In the genomic region with DNA sequence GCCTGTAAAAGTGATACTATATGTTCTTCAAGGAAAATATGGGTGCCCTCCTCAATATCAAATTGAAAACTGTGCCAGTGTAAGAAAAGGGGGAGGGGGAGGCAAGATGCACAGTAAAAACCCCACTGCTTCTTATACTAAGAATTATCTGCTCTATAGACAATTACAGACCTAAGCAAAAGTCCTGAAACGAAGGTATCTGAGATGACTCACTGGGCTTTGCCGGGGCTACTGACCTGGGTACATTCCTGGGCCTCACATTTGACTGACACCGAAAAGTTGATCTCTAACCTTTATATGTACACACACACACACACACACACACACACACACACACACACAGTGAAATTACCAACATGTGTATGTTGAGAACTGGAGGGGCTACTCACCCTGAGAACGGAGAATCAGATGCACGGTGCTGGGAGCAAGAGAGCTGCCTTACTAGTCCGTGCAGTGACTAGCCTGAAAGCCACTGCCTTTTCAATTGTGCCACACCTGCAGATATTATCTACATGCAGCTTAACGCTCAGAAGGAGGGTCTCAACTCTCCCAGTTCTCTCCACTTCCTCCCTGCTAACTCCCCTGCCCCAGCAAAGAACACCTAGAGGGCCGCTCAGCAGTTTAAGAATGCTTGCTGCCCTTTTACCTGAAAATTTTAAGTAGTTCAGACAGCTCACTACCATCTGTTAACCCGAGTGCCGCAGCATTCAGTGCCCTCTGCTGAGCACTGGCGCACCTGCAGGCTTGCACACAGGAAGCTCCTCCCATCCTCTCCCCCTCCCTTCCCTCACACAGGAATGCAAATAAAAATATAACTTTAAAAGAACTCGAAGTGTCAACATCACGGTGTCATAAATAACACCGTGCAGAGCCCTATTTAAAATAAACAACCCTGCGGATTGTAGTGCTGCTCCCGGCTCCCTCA, we compare ENCODE assay signal across 8 mouse cellular contexts. TPM values are rescaled to one million over a fixed set of nuclear protein-coding genes. Genes with fewer than 3 reads are reported as not detected.
DNase-seq lines count a peak whose midpoint lies in the region; ATAC-seq and TF ChIP-seq lines count a peak whose summit lies in the region.

No protein-coding gene starts in this region.

- peak; percentile 83 to 87 for DNase-seq in gastrocnemius, adult 8-10 months (ENCODE audit: low spot score in 2 of 2)
- peak; percentile 33 for DNase-seq in hindlimb bud, embryonic 11.5 days (ENCODE audit: extremely low spot score, low read depth, low spot score)
- DNase-seq in left cerebral cortex, adult 8-10 months (ENCODE audit: low spot score in 2 of 2) = peak; percentile 29 to 46
- DNase-seq in right cerebral cortex, postnatal 10 days (ENCODE audit: low spot score in 2 of 2) = peak; percentile 85
- DNase-seq in urinary bladder, postnatal 25 days (ENCODE audit: low spot score) = peak; percentile 69

- peak; percentile 44 for ATAC-seq in activated CD4-positive, CD25-positive, alpha-beta regulatory T cell, adult 4 months
- ATAC-seq in megakaryocyte, adult 5-6 weeks (ENCODE audit: poor library complexity, severe bottlenecking) = peak; percentile 62

- peak; percentile 66 for TF ChIP-seq CTCF in cortical plate, adult 2 months (IDR thresholded peaks at IDR 0.05; ENCODE audit: extremely low read depth, insufficient read depth, low read length)

- H3K27ac ChIP-seq in cortical plate, adult 2 months (ENCODE audit: insufficient read depth, low read length) = peak overlapping the region; percentile 65; the same call in 1 of the 2 replicates

- H3K4me3 ChIP-seq in cortical plate, adult 2 months (ENCODE audit: insufficient read depth, low read length) = peak overlapping the region; percentile 41

- no peak for TF ChIP-seq POLR2A in cortical plate, adult 2 months (IDR thresholded peaks at IDR 0.05; ENCODE audit: extremely low read depth, insufficient read depth, low read length)

- no peaks in the 10 kb centered on the region; the same call in 1 of the 2 replicates for H3K4me1 ChIP-seq in cortical plate, adult 2 months (ENCODE audit: control insufficient read depth, insufficient read depth, low read length)

RNA-seq across cellular contexts. Expression of a gene that starts 37.6 kb away (rescaled TPM):
- polyA plus RNA-seq in activated CD4-positive, CD25-positive, alpha-beta regulatory T cell, adult 4 months (2017; shearing (Covaris generic)) = 100 to 1,000 TPM; 233 to 245 TPM
- not detected in 2 replicates for polyA plus RNA-seq in cortical plate, adult 2 months (2012; rRNA removed)
- total RNA-seq in gastrocnemius, adult 8-10 months (2022) = not detected
- not detected for total RNA-seq in left cerebral cortex, adult 8-10 months (2022)
- total RNA-seq in megakaryocyte, adult 5-6 weeks (2015) = 21.3 and 25.9 TPM in 2 replicates
- 20.6 and 22.7 TPM in 2 replicates for total RNA-seq in megakaryocyte, adult 5-6 weeks (2017)

RNA-seq across cellular contexts. Expression of a gene that starts 57.2 kb away (rescaled TPM):
- 10 to 100 TPM; 22.9 to 25.2 TPM for polyA plus RNA-seq in activated CD4-positive, CD25-positive, alpha-beta regulatory T cell, adult 4 months (2017; shearing (Covaris generic))
- 15.6 and 16.0 TPM in 2 replicates for polyA plus RNA-seq in cortical plate, adult 2 months (2012; rRNA removed)
- total RNA-seq in gastrocnemius, adult 8-10 months (2022) = 10 to 100 TPM; 60.1 to 87.3 (median 74.7) TPM
- 1 to 10 TPM; 9.0 to 9.9 (median 9.7) TPM for total RNA-seq in left cerebral cortex, adult 8-10 months (2022)
- total RNA-seq in megakaryocyte, adult 5-6 weeks (2015) = 28.2 and 41.3 TPM in 2 replicates
- total RNA-seq in megakaryocyte, adult 5-6 weeks (2017) = 238 and 253 TPM in 2 replicates

Comparison
In these comparisons a context has a peak if more than half of its experiments do, and no peak if none do; other contexts are left out.
1. Peak in every context shown above with its lines: DNase-seq, ATAC-seq, H3K4me3 ChIP-seq and H3K27ac ChIP-seq.
2. DNase-seq: peak in every context shown above with its lines; median percentile 85 in gastrocnemius, adult 8-10 months; 85 in right cerebral cortex, postnatal 10 days; 69 in urinary bladder, postnatal 25 days; 38 in left cerebral cortex, adult 8-10 months; 33 in hindlimb bud, embryonic 11.5 days.
3. RNA of a gene that starts 37.6 kb away (total RNA-seq): 20.6 to 25.9 TPM in megakaryocyte, adult 5-6 weeks; not detected in left cerebral cortex, adult 8-10 months and not detected in gastrocnemius, adult 8-10 months; every median in the first group is over 10 times any median in the second.